Comparison of ENCODE assay signal across 15 mouse cellular contexts in the genomic region with DNA sequence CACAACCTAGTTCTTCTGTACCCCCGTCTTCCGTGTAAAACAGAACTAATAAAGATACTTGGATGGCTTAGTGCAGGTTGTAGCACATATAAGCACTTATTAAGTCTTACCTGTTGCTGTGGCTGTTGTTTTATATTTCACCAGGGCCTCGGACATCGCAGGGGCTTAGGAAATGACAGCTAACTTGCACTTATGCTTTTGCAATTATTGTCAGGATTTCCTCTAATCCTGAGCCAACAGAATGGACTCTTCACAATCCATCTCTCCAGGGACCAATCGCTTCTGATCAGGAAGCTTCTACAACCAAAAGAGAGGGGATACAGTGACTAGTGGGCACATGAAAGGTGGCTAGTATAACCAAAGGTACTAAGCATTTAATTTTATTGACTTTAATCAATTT.
"Had no signal": no experiment of that assay in that cellular context is flagged by ENCODE, and none has a peak within 500 bp of the region (broad histone marks: within the 10 kb centered on the region; RNA-seq: fewer than 3 reads in every experiment).

No protein-coding gene starts in this region.

- DNase-seq: cerebellum, adult 8-10 months; cerebellum, adult 9-10 months; cerebellum, adult 9-11 months; cerebellum, postnatal 10 days; cerebellum, postnatal 14 days; cerebellum, postnatal 25 days; cerebellum, postnatal 36 days; embryo, embryonic 11 days; forebrain, postnatal 0 days; gastrocnemius, adult 2 months; gastrocnemius, postnatal 10 days; gastrocnemius, postnatal 14 days; gastrocnemius, postnatal 25 days; gastrocnemius, postnatal 36 days; heart, adult 2 months had no signal
